Mouse (Mus musculus) ES-E14 (cell line): ENCODE measurements around the gene Gm28635.

ENCODE experiments used
- CHD2 ChIP-seq: IDR thresholded peaks from 2 replicates; pipeline ENCODE4 v1.6.1; 2014; ENCODE audit warnings: mild to moderate bottlenecking, low read depth, low read length, inconsistent platforms
- HCFC1 ChIP-seq: IDR thresholded peaks from 2 replicates; pipeline ENCODE4 v1.6.1; 2012; ENCODE audit warnings: low read length, inconsistent platforms, borderline replicate concordance; ENCODE audit not compliant: insufficient read depth
- MAFK ChIP-seq: IDR thresholded peaks from 2 replicates; pipeline ENCODE4 v1.6.1; 2014; ENCODE audit warnings: mild to moderate bottlenecking, low read depth, low read length, inconsistent platforms; ENCODE audit not compliant: insufficient read depth
- ZC3H11A ChIP-seq: IDR thresholded peaks from 2 replicates; pipeline ENCODE4 v1.6.1; 2012; ENCODE audit warnings: low read depth, mild to moderate bottlenecking, inconsistent platforms, low read length, borderline replicate concordance
- ZNF384 ChIP-seq: IDR thresholded peaks from 2 replicates; pipeline ENCODE4 v1.6.1; 2012; ENCODE audit warnings: low read depth, low read length, inconsistent platforms

DNA sequence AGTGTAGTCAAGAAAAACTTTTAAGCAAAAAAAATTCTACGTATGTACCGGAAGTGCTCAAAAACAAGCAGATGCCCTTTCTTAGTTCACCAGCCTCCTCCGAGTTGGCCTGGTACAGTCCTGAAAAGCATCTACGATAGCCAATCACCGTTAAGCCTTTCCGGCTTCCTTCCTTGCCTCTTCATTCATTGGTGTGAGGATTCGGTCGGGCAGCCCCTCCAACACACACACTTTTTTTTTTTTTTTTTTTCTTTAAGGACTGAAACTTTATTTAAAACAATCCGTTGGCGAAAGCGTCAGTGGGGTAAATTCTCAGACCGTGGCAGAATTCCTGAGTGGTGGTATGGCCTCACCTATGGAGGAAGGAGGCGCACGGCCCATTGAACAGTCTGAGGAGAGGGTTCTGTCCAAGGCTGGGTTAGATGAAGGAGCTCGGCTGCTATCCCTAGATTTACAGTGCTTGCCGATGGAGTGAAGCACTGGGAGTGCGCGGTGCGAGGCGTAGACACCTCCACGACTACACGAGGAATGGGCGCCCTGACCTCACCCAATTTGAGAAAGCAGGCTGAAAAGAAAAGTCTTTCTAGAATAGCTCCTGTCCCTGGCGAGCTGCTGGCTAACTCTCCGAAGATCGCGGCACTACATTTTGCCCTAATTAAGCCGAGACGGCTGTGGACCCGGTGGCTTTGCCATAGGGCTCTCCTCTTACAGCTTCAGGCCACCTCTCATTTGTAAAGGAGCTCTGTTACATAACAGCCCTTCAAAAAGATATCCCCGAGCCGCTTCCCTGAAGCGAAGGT, 37.9 kb upstream of the Gm28635 start:
- TF ChIP-seq HCFC1 (peak; percentile 87), MAFK (peak; percentile 86), ZNF384 (peak; percentile 100), CHD2 (peak; percentile 78), ZC3H11A (no peak)
